Mouse (Mus musculus): ENCODE results near the gene Arhgef10l. TPM values are rescaled to one million over a fixed set of nuclear protein-coding genes. Genes with fewer than 3 reads are reported as not detected.

The Arhgef10l gene
- polyA plus RNA-seq, 2 experiments: 2.4 to 2.5 TPM

- ATAC-seq (ENCODE audit: insufficient read depth) (no peak), DNase-seq (ENCODE audit: low read depth in 3 of 3, low spot score in 3 of 3) (no peak)
- Histone ChIP-seq H3K4me3 (ENCODE audit: insufficient read depth in 1 of 2, low read depth in 2 of 2, low read length in 2 of 2) (no peak overlapping the region), H3K9me3 (ENCODE audit: control insufficient read depth, low read length) (no peaks in the 10 kb centered on the region), H3K4me1 (replicated peaks; ENCODE audit: control insufficient read depth in 2 of 2, insufficient read depth in 2 of 2, low read length in 1 of 2) (peaks cover 0 to 10% of the 10 kb centered on the region in 2 experiments; a peak in 1 of 4 replicates), H3K4me2 (ENCODE audit: low read depth) (no peak overlapping the region), H3K27me3 (ENCODE audit: control insufficient read depth, insufficient read depth, low read length) (no peaks in the 10 kb centered on the region), H3K27ac (no peak overlapping the region), H3K36me3 (replicated peaks; ENCODE audit: control insufficient read depth, insufficient read depth, low read depth) (no peaks in the 10 kb centered on the region), H3K9ac (replicated peaks) (no peak overlapping the region)
- WGBS (ENCODE audit: insufficient replicate concordance): 46% methylated on average over 6 of the region's 6 CpGs
- TF ChIP-seq EP300 (IDR thresholded peaks at IDR 0.05; ENCODE audit: low read depth) (no peak), CTCF (IDR thresholded peaks at IDR 0.05; ENCODE audit: low read depth) (no peak)
Measured at GRCm38 (mm10) chr4:140630136-140630535, 35.7 kb downstream of the Arhgef10l start.

- WGBS (ENCODE audit: insufficient replicate concordance): 56% methylated on average over 4 of the region's 4 CpGs
- TF ChIP-seq CTCF (IDR thresholded peaks at IDR 0.05; ENCODE audit: low read depth) (no peak), EP300 (IDR thresholded peaks at IDR 0.05; ENCODE audit: low read depth) (no peak)
- Histone ChIP-seq H3K27me3 (ENCODE audit: control insufficient read depth, insufficient read depth, low read length) (no peaks in the 10 kb centered on the region), H3K4me3 (ENCODE audit: insufficient read depth in 1 of 2, low read depth in 2 of 2, low read length in 2 of 2) (no peak overlapping the region), H3K9me3 (ENCODE audit: control insufficient read depth, low read length) (no peaks in the 10 kb centered on the region), H3K36me3 (replicated peaks; ENCODE audit: control insufficient read depth, insufficient read depth, low read depth) (no peaks in the 10 kb centered on the region), H3K4me2 (ENCODE audit: low read depth) (no peak overlapping the region), H3K9ac (replicated peaks) (no peak overlapping the region), H3K4me1 (replicated peaks; ENCODE audit: control insufficient read depth in 2 of 2, insufficient read depth in 2 of 2, low read length in 1 of 2) (peaks cover 0 to 12% of the 10 kb centered on the region in 2 experiments; a peak in 2 of 4 replicates), H3K27ac (no peak overlapping the region)
- no peak for ATAC-seq (ENCODE audit: insufficient read depth)
- DNase-seq (ENCODE audit: low read depth in 3 of 3, low spot score in 3 of 3): no peak
Measured at GRCm38 (mm10) chr4:140628971-140629370, 36.8 kb downstream of the Arhgef10l start.

- Histone ChIP-seq H3K27ac (no peak overlapping the region), H3K4me2 (ENCODE audit: low read depth) (no peak overlapping the region), H3K4me1 (replicated peaks; ENCODE audit: control insufficient read depth in 2 of 2, insufficient read depth in 2 of 2, low read length in 1 of 2) (peaks cover 0 to 14% of the 10 kb centered on the region in 2 experiments; a peak in 2 of 4 replicates), H3K27me3 (ENCODE audit: control insufficient read depth, insufficient read depth, low read length) (no peaks in the 10 kb centered on the region), H3K9ac (replicated peaks) (no peak overlapping the region), H3K36me3 (replicated peaks; ENCODE audit: control insufficient read depth, insufficient read depth, low read depth) (no peaks in the 10 kb centered on the region), H3K9me3 (ENCODE audit: control insufficient read depth, low read length) (no peaks in the 10 kb centered on the region), H3K4me3 (ENCODE audit: insufficient read depth in 1 of 2, low read depth in 2 of 2, low read length in 2 of 2) (no peak overlapping the region)
- DNase-seq (ENCODE audit: low read depth in 3 of 3, low spot score in 3 of 3) (no peak), ATAC-seq (ENCODE audit: insufficient read depth) (no peak)
- 69% methylated on average over 11 of the region's 11 CpGs for WGBS (ENCODE audit: insufficient replicate concordance)
- TF ChIP-seq CTCF (IDR thresholded peaks at IDR 0.05; ENCODE audit: low read depth) (no peak), EP300 (IDR thresholded peaks at IDR 0.05; ENCODE audit: low read depth) (no peak)
Measured at GRCm38 (mm10) chr4:140628412-140628943, 37.3 kb downstream of the Arhgef10l start.

- Histone ChIP-seq H3K4me2 (ENCODE audit: low read depth) (no peak overlapping the region), H3K4me1 (replicated peaks; ENCODE audit: control insufficient read depth in 2 of 2, insufficient read depth in 2 of 2, low read length in 1 of 2) (peaks cover 0 to 17% of the 10 kb centered on the region in 2 experiments; a peak in 3 of 4 replicates), H3K9me3 (ENCODE audit: control insufficient read depth, low read length) (no peaks in the 10 kb centered on the region), H3K27me3 (ENCODE audit: control insufficient read depth, insufficient read depth, low read length) (no peaks in the 10 kb centered on the region), H3K4me3 (ENCODE audit: insufficient read depth in 1 of 2, low read depth in 2 of 2, low read length in 2 of 2) (no peak overlapping the region), H3K27ac (no peak overlapping the region), H3K9ac (replicated peaks) (no peak overlapping the region), H3K36me3 (replicated peaks; ENCODE audit: control insufficient read depth, insufficient read depth, low read depth) (no peaks in the 10 kb centered on the region)
- ATAC-seq (ENCODE audit: insufficient read depth) (no peak), DNase-seq (ENCODE audit: low read depth in 3 of 3, low spot score in 3 of 3) (no peak)
- TF ChIP-seq EP300 (IDR thresholded peaks at IDR 0.05; ENCODE audit: low read depth) (no peak), CTCF (IDR thresholded peaks at IDR 0.05; ENCODE audit: low read depth) (no peak)
- WGBS (ENCODE audit: insufficient replicate concordance): 65% methylated on average over 12 of the region's 12 CpGs
Measured at GRCm38 (mm10) chr4:140625651-140626525, 39.9 kb downstream of the Arhgef10l start.

Data from liver, embryonic 14.5 days (tissue).